Mouse (Mus musculus): ENCODE results near the gene Galnt4. TPM values are rescaled to one million over a fixed set of nuclear protein-coding genes. Genes with fewer than 3 reads are reported as not detected.

Gene Galnt4
- total RNA-seq, 2 experiments from 2014 or later, result 4.9 to 6.1 TPM

GRCm38 (mm10) chr10:99113533-99113932 lies 5.6 kb downstream of the Galnt4 start:
- intact Hi-C loops (cut with DNase I), result loop anchor here (5.0 kb wide), 1 partner anchor 464 kb away; no protein-coding TSS in a partner anchor
- DNase-seq, result no peak

DNA sequence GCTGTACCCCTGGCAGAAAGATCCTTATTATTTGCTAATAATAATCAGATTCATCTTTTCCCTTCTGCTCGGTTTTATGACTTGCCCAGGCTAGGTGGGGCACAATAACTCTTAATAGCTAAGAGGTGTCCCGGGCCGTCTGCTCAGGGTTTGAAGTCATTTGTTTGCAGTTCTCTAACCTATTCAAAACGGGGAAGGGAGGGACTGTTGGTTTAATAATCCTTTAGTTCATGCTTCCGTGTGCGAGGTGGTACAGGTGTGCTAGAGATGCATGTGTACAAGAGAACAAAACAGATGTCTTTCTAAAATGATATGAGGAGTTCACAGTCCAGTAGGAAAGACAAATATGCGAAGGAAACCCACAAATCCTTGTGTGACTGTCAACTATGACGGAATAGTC lies 6.3 kb downstream of the Galnt4 start:
- intact Hi-C loops (cut with DNase I), result loop anchor here (5.0 kb wide), 1 partner anchor 463 kb away; no protein-coding TSS in a partner anchor
- DNase-seq, result no peak

GRCm38 (mm10) chr10:99115471-99116236 lies 7.7 kb downstream of the Galnt4 start:
- no peak for DNase-seq
- intact Hi-C loops (cut with DNase I), result no loop called here

GRCm38 (mm10) chr10:99116237-99116632 lies 8.3 kb downstream of the Galnt4 start:
- intact Hi-C loops (cut with DNase I), result no loop called here
- no peak for DNase-seq

DNA sequence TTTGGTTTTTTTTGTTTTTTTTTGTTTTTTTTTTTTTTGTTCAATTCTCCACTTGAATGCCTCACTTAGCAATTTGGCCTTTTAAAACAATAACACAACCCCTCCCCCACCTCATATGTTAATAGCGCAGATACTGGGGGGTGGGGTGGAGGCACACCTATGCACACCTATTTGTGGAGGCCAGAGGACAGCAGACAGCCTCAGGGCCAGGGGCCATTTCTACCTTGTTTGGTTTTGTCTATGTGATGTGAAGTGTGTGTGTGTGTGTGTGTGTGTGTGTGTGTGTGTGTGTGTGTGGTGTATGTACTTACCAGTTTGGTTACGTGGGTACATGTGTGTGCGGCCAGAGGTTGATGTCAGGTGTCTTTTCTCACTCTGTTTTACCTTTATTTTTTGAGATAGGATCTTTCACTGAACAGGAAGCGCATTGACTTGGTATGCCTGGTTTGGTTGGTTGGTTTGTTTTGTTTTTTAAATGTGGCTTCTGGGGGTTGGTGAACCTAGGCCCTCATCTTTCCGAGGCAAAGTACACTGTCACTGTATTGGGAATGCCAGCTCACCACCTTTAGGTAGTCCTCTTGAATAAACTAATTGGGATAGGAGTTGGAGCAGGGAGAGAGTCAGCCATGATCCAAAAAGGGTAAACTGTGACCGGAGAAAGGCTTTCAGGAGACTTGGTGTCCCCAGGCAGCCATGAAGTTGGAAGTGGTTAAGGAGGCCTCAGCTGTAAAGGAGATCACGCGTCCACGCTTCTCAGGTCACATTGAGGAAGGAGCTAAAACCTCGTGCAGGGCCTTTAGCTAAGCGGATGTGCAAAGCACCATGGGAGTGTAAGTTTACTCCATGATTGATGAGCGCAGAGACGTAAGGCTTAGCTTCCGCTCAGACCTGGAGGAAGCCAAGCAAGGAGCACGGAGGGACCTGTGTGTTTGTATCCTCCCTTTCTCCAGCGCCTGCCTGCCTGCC lies 9.0 kb downstream of the Galnt4 start:
- intact Hi-C loops (cut with DNase I), result no loop called here
- no peak for DNase-seq

- no peak for DNase-seq
- intact Hi-C loops (cut with DNase I), result no loop called here
Measured at GRCm38 (mm10) chr10:99117876-99118275, 9.9 kb downstream of the Galnt4 start.

DNA sequence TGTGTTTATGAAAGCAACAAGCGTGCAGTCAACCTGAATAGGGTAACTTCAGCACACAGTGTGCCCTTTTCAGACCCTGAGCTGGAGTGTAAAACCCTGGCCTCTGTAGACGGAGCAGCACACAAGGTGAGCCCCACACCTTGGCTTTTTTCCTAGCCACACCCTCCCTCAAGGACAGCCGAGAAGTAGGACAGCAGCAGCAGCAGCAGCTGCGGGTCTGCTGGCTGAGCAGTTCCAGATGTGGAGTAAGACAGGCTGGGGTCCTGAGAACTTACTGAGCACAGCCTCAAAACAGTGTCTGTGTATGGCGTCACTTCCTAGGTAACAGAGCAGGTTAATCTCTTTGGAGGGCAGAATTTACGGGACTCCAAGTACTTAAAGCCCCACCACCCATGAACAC lies 10.7 kb downstream of the Galnt4 start:
- intact Hi-C loops (cut with DNase I), result no loop called here

GRCm38 (mm10) chr10:99119471-99119870 lies 11.5 kb downstream of the Galnt4 start:
- intact Hi-C loops (cut with DNase I), result no loop called here
- DNase-seq, result no peak

More for the DNA sequence above, 10.7 kb downstream of the Galnt4 start:
- no peak for DNase-seq

- intact Hi-C loops (cut with DNase I), result no loop called here
- DNase-seq, result no peak
Measured at GRCm38 (mm10) chr10:99126225-99126624, 18.3 kb downstream of the Galnt4 start, which contains the start of gene Phxr2. Phxr2 (minus strand) TSS chr10:99126325.

DNA sequence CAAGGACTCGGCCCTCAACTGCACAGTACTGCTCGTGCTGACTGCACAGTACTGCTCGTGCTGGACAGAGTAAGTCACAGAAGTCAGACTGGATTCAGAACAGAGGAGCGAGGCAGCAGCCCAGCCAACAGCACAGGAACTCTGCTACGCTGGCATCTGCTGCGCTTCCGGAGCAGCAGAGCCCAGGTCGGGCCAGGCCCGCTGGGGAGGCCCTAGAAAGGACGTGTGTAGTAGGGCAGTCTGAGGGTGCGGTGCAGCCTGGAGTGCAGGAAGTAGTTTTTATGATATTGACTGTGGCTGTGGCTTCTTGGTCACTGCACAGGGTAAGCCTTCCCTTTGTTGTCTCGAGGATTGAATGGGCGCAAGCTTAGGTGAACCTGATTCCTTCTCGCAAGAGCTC lies 19.0 kb downstream of the Galnt4 start:
- intact Hi-C loops (cut with DNase I), result no loop called here
- DNase-seq, result no peak

- no peak for DNase-seq
- intact Hi-C loops (cut with DNase I), result no loop called here
Measured at GRCm38 (mm10) chr10:99127691-99128261, 19.8 kb downstream of the Galnt4 start.

DNA sequence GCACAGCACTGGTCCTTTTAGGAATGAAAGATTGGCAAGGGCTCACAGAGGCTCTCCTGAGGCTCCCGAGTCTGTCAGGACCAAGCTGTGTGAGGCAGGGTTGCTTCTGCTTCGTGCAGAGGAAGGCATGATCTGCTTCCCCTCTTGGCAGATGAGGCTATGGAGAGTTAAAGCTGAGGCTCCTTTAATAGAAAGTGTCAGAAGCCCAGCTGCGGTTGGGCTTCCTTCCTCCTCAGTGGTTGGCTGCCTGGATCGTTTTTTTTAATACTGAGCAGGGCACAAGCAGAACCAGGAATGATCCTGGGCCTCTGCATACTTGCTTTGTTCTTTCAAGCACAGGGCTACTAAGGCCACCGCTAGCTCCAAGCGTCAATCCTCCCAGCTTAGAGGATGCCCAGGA lies 22.7 kb downstream of the Galnt4 start:
- DNase-seq, result peak; percentile 37 to 42
- intact Hi-C loops (cut with DNase I), result no loop called here

DNA sequence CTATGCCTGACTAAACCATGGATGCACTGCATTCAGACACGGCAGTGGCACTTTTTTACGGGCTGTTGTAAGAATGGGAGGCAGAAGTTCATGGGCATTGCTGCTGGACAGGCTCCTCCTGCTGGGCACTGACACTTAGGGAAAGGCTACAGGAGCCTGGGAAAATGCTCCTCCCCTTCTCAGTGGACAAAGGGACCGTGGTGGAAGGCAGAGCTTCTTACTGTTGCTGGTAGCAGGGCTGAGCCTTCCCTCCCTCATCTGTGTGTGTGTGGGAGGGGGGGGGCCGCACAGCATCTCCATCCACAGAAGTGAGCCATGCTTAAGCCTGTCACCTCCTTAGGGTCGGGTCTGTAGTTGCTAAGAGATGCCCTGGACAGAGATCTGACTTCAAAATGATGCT lies 23.3 kb downstream of the Galnt4 start:
- intact Hi-C loops (cut with DNase I), result no loop called here
- DNase-seq, result no peak

GRCm38 (mm10) chr10:99132189-99132588 lies 24.2 kb downstream of the Galnt4 start:
- peak; percentile 19 to 33 for DNase-seq
- intact Hi-C loops (cut with DNase I), result no loop called here

DNA sequence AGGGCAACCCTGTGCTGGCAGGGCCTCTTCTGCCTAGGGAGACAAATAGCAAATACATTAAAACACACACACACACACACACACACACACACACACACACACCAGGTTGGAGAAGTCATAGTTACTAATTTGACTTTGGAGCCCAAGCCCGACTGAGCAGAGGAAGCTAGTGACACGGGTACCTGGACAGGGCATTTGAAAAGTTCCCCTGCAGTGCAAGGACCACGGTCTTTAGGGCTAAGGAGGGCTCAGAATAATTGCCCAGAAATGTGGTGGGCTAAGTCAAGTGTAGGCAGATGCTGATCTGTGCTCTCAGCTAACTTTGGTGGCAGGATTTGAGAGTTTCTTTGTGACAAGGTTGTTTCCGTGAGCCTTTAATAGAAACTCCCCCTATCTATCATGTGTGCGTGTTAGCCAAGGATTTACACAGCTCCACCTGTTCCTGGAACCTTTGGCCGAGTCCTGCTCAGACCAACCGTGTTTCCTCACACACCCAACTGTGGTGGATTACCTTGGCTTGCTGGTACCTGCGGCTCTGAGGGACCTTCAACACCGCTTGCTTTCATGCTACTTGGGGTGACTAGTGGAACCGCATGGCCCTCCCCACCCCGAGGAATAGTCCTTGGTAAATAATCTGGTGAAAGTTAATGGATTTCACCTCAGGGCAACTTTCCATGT lies 24.8 kb downstream of the Galnt4 start:
- DNase-seq, result no peak
- intact Hi-C loops (cut with DNase I), result no loop called here

DNA sequence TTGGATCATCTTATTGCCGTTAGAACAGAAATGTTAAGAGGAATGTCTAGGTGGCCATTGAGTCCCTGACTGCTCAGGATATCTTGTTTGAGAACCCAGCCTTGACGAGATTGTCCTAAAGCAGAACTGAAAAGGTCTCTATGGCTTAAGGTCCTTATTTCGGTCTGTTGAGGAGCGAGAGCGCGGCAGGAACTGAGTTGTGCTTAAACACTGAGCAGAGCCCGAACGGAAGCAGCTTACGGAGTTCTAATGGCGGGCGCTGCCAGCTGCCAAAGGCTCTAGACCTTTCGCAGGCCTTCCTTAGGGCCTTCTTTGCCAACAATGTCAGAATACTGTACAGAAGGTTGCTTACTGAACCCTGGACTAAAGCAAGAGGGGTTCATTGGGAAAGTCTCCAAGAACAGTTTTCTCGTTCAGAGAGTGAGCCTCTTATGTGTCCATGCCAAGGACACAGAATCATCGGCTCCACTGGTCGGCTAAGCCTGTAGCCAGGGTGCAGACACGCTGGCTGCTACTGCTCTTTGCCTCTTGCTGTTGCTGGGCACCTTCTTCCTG lies 25.4 kb downstream of the Galnt4 start:
- DNase-seq, result no peak
- intact Hi-C loops (cut with DNase I), result no loop called here

DNA sequence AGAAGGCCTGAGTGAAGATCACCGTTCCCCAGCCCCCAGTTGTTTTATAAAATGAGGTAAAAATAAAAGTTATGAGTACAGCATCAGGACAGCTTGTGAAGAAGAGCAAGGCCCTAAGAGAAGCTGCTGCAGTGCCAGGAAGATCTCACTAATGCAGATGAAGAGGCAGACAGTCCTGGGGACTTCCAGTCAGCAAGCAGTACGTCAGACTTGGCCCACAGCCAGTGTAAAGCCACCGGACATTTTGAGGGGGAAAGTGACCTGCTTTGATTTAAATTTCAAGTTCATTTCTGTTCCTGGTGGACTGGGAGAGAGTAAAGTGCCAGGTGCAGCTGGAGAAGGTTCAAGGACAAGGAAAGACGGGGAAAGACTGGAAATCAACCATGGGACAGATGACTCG lies 28.4 kb downstream of the Galnt4 start:
- no peak for DNase-seq
- intact Hi-C loops (cut with DNase I), result no loop called here

- DNase-seq, result no peak
- intact Hi-C loops (cut with DNase I), result no loop called here
Measured at GRCm38 (mm10) chr10:99145611-99146010, 37.7 kb downstream of the Galnt4 start.

DNA sequence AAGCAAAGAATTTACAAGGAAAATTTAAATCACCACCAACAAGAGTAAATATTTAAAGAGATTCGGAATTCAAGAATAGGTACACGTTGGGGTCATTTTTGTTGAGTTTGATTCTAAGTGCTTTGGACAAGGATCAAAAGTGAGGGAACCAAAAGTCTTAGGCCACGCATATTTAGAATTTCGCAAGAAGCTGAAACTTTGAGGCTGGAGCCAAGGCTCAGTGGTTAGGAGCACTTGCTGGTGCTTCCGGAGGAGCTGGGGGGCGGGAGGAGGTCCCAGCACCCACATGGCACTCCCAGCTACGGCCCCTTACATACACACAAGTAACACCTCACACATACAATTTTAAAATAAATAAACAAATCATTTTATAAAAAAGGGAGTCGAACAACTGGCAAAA lies 38.6 kb downstream of the Galnt4 start:
- DNase-seq, result no peak
- intact Hi-C loops (cut with DNase I), result no loop called here

DNA sequence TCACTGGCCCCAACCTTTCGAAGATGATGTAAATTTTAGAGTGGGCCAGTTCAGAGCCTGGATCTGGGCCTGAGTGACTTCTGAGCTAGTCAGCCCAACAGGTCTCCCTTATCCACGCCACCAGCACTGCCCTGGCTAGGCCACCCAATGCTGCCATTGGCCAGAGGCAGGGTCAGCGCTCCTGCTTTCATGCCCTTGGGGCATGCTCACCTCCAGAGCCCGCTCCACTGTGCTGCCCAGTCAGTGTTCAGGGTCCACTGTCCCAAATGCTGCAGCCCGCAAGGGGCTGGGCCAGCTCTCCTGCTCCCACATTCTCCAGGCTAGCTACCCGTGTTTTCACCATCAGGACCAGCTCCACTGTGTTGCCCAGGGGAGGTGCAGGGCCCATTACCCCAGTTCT lies 42.1 kb downstream of the Galnt4 start:
- no peak for DNase-seq
- intact Hi-C loops (cut with DNase I), result loop anchor here (5.0 kb wide), 1 partner anchor 43 kb away; the partner anchor contains the start of genes Galnt4 and Poc1b
